Mouse (Mus musculus) erythroblast, adult 5-6 weeks (primary cell): ENCODE data around the gene Sh2d4b. TPM values are rescaled to one million over a fixed set of nuclear protein-coding genes. Genes with fewer than 3 reads are reported as not detected.

ENCODE experiments used
- ATAC-seq: replicated peaks from 2 replicates; pipeline ENCODE4 v1.8.0; 2016; ENCODE audit warnings: moderate number of reproducible peaks, mild to moderate bottlenecking, moderate TSS enrichment, inconsistent platforms; ENCODE audit not compliant: poor library complexity, low FRiP score, severe bottlenecking
- total RNA-seq, 2 experiments: library from RNA; stranded (forward) in 1 of 2; stranded (reverse) in 1 of 2; fragments of 150-400 nt in 1 of 2; fragments of 200-764, 138-1000 nt in 1 of 2; gene quantifications; 2 replicates each; pipeline versions ENCODE4 v1.2.3 to v1.2.4; 2015 to 2017; ENCODE audit warnings: low replicate concordance in 2 of 2

The Sh2d4b gene
- total RNA-seq, 2 experiments from 2014 or later, result not detected

DNA sequence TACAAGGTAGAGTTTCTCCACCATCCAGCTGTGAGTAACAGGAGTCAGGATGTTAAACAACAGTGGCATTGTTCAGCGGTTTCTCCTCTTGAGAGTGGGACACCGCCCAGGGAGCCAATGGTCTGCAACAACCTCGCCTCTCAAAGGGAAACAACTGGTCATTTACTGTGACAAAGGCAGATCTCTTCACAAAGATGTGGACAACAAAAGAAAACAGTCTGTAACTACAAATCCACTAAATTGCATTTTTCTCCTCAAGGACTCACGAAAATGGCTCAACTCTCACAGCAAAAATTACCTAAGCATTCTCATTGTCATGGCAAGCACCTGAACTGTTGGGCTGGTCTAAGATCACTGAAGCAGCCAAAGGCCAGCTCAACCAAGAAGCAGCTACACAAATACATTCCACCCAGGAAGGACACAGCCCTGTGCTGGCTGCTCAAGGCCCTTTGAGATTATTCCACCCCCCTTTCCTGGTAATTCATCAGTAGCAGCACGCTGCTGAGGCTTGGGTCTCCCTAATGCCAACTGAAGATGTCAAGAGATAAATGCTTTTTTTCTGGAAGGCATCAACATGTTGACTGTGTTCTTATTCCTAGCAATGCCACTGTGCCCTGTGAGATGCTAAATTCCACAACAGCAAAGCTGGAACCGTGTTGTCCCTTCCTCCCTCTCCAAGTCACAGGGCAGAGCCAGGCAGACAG lies 28.1 kb downstream of the Sh2d4b start:
- ATAC-seq, result no peak

DNA sequence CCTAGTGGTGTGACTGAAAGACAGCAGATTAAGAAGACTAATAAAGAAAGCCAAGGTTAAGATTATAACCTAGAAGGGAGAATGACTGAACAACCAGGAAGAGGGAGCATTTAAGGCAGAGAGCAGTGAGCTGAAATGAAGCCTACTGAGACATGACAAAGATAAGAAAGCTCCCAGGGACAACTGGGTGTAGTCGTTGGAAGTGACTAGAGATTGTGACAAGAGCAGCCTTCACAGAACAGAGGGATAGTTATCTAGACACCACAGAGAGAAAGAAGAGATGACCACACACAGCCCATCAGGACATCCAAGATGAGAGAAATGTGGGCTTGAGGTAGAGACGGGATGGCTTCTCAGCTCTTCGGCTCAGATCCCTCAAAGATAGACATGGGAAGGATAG lies 29.4 kb downstream of the Sh2d4b start:
- ATAC-seq, result no peak

DNA sequence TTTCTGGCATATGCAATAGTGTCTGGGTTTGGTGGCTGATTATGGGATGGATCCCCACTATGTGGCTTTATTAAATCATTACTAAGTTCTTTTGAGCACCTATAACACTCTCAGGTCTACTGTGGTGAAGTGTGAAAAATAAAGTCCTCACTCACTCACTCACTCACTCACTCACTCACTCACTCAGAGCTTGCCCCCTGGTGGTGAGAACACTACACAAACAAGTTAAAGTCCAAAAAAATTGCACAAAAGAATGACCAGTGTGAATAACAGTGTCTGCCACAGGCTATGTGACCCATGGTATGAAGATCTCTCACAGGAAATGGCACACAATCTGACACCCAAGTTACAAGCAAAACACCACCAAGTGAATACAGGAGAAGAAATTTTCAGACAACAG lies 30.0 kb downstream of the Sh2d4b start:
- ATAC-seq, result no peak

DNA sequence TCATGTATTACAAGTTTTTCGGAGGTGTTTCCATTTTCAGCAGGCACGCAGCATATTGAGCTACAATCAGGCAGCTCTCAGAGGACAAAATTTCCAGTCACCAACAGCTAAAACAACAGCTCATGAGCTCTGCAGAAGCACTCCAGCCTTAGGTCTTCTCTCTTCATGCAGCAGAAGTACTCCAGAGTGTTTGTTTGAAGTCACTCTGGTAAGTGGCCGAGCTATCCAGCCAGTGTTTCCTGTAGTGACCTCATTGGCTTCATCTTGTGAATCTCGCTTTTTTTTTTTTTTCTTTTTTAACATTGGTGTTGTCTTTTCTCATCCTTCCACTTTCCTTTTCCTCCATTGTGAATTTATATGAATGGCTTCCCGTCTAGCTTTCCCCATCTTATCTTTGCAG lies 40.1 kb downstream of the Sh2d4b start:
- ATAC-seq, result no peak

DNA sequence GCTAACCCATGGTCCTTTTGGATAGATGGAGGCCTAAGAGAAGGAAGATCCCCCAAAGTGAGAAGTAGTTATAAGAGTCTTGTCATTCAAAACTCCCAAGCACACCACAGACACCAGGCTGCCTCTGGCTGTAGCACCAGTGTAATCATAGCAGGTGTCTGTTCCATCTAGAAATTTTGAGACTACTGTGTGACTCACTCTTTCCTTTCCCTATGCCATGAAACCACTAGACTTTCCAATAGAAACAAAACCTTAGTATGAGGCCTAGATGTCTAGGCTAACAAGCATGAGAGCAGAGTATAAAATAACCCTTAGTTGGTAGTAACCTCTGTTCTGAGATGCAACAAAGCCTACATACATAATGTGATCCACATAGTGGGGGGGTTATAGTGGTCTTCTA lies 55.7 kb downstream of the Sh2d4b start:
- no peak for ATAC-seq

DNA sequence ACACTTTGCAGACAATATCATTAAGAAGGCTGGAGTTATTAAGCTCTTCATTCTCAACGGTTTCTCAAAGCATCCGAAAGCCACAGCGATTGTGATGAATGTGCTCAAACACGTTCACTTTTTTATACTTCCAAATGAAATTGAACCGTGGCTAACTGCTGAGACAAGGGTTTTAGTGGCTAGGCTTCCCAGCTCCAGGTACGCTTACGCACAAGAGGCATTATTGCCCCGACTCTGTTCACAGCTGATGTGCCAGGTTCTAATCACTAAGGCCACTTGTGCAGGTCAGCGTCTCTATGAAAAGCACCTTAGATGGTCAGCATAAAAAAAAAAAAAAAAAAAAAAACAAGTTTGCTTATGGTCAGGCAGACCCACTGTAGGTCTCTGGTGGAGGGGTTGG lies 62.6 kb downstream of the Sh2d4b start:
- ATAC-seq, result no peak

DNA sequence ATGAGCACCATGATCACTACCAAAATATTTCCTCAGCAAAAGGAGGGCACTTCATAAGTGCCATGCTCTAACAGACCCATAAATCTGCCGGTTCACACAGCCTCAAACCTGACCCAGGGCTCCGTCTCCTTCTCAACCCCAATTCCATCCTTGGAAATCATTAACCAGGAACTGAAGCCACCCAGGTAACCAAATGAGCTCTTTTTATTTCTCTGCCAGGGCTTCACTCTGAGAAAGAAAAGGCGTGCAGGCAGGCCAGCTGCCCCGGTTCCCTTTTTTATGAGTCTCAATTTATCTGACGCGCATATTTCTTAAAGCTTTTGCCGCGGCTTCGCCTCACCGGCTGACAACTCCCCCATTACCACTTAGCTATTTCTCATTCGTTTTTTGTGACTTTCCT lies 63.0 kb downstream of the Sh2d4b start:
- no peak for ATAC-seq

DNA sequence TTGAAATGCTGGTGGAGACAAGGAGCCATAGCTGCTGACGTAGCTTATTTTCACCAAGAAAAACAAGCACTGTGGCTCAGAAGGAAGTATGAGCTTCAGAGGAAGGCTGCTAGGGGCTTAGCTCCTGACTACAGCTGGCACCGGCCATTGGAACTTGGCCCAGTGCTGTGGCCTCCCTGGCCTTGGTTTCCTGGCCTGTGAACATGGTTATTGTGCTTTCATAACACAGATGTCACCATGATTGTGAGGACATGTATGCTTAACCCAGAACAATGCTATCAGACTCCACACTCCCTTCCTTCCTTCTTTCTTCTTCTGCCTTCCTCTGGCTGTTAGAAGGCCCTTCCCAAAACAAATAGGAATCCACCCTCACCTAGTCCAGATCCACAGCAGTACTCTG lies 75.0 kb downstream of the Sh2d4b start:
- ATAC-seq, result no peak

DNA sequence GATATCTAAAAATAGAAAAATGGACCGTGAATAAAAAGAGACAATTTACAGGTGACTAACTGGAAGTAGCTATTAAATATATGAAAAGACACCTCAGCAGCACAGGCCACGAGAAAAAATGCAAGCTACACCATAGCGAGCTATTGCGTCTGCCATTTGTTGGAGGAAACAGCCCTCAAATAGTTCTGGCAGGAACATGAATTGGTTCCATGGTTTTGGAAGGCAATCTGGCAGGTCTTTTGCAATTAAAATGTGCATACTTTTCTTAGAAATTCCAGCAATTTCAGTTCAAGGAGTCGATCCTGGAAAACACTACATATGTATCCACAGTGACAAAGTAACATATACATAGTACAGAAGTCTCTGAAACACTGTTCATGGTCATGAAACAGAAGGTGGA lies 76.4 kb downstream of the Sh2d4b start:
- ATAC-seq, result no peak

DNA sequence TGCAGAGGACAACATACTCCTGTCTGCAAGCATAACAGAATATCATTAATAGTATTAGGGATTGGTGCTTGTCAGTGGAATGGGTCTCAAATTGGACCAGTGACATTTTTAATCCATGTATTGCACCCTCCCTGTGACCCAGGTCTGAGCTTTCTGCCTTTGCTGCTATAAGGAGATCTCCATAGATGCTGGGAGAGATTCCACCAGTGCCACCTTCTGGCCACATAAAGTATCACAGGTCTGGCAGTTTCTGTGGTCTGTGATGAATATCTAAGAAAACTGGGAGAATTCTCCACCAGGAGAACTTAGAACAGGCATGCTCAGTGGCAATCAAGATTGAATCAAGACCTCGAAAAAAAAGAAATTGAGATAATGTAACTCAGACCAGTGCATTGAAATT lies 101.5 kb downstream of the Sh2d4b start:
- no peak for ATAC-seq

DNA sequence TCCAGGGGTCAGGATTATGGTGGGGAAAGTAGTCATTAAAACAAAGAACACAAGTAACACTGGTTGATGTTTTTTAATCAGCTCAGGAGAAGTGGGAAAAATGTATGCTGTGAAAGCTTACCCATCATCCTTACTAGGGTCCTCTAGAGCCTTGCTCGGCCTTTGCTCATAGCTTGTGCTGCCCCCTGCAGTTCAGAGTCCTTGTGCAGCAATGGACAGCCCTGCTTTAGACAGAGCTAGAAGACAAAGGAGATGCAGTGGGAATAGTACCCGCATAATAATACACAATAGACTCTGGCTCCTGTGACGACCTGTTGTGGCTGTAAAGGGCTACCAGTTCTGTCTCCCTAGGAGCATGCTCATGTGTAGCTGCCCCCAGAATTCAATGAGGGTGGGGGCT lies 104.0 kb downstream of the Sh2d4b start:
- no peak for ATAC-seq

DNA sequence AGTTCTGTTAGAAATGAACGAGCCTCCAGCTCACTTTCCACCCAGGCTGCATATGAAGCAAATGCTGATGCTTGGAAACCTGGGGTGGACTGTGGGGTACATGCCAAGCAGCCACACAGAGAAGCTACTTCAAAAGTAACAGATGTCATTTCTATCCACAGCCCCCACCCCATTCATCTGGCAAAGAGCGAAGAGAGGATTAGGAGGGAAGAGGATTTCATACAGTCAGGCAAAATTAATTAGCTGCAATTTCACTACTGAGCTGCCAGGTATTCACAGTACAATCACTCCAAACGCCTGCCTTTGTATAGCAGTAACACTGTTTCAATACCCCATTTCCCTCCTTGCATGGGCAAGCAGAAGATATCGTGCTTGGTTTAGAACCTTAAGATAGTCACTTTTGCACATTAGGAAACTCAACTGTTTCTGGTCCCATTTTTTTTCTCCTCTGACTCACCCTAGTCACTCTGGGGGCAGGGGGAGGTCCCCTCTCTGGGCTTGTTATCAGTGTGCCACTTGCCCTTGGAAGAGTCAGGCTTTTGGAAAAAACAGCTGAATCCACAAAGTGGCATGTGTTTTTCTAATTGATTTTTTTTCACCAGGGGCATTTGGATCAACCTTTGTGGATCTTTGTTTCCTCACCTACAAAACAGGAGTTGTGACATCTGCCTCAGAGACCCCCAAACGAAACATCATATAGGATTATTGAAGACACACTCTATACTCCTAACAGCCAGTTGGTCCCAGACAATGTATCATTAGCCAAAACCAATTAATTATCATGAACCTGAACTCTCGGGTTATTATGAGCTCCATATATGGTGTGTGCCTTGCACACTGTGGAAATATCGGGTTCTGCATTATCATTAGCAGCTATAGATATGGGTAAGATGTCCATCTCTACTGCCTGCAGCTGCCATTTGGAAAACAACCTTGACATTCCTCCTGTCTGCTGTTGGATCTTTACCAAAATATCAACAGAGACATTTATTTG lies 123.7 kb downstream of the Sh2d4b start:
- ATAC-seq, result no peak

Other genes starting within 250 kb of the Sh2d4b start
- gene Tspan14, start 73.5 kb upstream of the Sh2d4b start, total RNA-seq (2015; ENCODE audit: low replicate concordance), result 4.0 and 7.3 TPM in 2 replicates
- gene Tspan14, start 73.5 kb upstream of the Sh2d4b start, total RNA-seq (2017; ENCODE audit: low replicate concordance), result 8.2 and 9.4 TPM in 2 replicates
- 1,227 and 1,297 TPM in 2 replicates for gene Fam213a, start 120.5 kb upstream of the Sh2d4b start, total RNA-seq (2015; ENCODE audit: low replicate concordance)
- 2,096 and 2,327 TPM in 2 replicates for gene Fam213a, start 120.5 kb upstream of the Sh2d4b start, total RNA-seq (2017; ENCODE audit: low replicate concordance)
- not detected in 2 replicates for gene Dydc2, start 175.9 kb upstream of the Sh2d4b start, total RNA-seq (2015; ENCODE audit: low replicate concordance)
- gene Dydc2, start 175.9 kb upstream of the Sh2d4b start, total RNA-seq (2017; ENCODE audit: low replicate concordance), result not detected in 2 replicates
- not detected in 2 replicates for gene Dydc1, start 179.6 kb upstream of the Sh2d4b start, total RNA-seq (2015; ENCODE audit: low replicate concordance)
- not detected in 2 replicates for gene Dydc1, start 179.6 kb upstream of the Sh2d4b start, total RNA-seq (2017; ENCODE audit: low replicate concordance)
- not detected in 2 replicates for gene Mat1a, start 211.8 kb upstream of the Sh2d4b start, total RNA-seq (2015; ENCODE audit: low replicate concordance)
- gene Mat1a, start 211.8 kb upstream of the Sh2d4b start, total RNA-seq (2017; ENCODE audit: low replicate concordance), result 0.42 TPM in 1 of 2 replicates, not detected in the other
- not detected in 2 replicates for gene Sftpa1, start 238.5 kb upstream of the Sh2d4b start, total RNA-seq (2015; ENCODE audit: low replicate concordance)
- gene Sftpa1, start 238.5 kb upstream of the Sh2d4b start, total RNA-seq (2017; ENCODE audit: low replicate concordance), result not detected in 2 replicates